In the genomic region with DNA sequence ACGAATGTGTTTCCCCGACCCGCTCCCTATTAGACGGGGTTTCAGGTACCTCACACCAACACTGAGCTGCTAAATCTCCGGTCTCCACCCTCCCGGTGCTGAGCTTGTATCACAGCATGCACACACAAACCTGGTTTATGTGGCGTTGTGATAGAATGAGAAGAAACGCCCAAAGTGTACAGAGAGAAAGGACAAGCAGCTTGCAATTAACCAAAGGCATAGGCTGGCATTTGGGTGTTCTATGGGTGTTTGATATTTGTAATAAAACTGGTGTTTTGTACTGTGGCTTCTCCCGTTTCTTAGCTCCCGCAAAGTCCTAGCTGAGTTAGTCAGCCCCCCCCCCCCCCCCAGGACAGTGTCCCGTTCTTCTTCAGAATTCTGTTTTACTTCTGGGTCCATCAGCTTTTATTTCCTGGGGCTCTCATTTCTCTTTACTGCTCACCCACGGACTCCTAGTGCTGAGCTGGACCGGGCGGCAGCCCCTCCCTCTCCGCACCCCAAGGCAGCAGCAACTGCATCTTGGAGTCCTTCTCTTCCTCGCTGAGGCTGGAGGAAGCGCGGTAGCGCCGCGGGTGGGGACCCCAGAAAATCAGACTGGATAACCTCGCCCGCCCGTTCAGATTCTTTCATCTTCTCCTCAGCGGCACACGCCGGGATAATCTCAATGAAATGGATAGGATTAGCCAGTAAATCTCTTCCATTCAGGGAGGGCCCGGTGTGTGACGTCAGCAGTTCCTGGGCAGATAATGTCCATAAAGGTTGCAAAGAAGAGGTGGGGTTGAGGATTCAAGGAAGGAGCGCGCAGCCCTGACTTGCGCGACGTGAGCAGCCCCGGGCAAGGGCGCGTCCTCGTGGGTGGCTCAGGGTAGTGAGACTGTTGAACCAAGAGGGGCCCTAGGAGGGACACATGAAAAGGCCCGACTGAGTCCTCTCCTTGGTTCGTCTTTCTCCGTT, we compare ENCODE assay signal across 8 mouse cellular contexts. TPM values are rescaled to one million over a fixed set of nuclear protein-coding genes. Genes with fewer than 3 reads are reported as not detected.
DNase-seq lines count a peak whose midpoint lies in the region; ATAC-seq and TF ChIP-seq lines count a peak whose summit lies in the region.

Gene Psmb8, plus strand, starts transcription at position 781 of the 954 bp plus-strand sequence.

- no peaks in the 10 kb centered on the region for H3K36me3 ChIP-seq in ES-Bruce4 (ENCODE audit: control insufficient read depth, insufficient read depth, low read length, poor library complexity, severe bottlenecking)
- H3K36me3 ChIP-seq in forebrain, embryonic 15.5 days: no peaks in the 10 kb centered on the region
- no peaks in the 10 kb centered on the region for H3K36me3 ChIP-seq in liver, embryonic 16.5 days (ENCODE audit: control insufficient read depth, insufficient read depth)
- no peaks in the 10 kb centered on the region for H3K36me3 ChIP-seq in neural tube, embryonic 12.5 days
- H3K36me3 ChIP-seq in stomach, postnatal 0 days (ENCODE audit: control insufficient read depth, insufficient read depth, low read length): no peaks in the 10 kb centered on the region

- H3K9me3 ChIP-seq in ES-Bruce4 (replicated peaks; ENCODE audit: control insufficient read depth, insufficient read depth, low read length, poor library complexity, severe bottlenecking): no peaks in the 10 kb centered on the region
- no peaks in the 10 kb centered on the region for H3K9me3 ChIP-seq in forebrain, embryonic 15.5 days
- H3K9me3 ChIP-seq in liver, embryonic 16.5 days (replicated peaks; ENCODE audit: control insufficient read depth, low read length): no peaks in the 10 kb centered on the region
- H3K9me3 ChIP-seq in neural tube, embryonic 12.5 days: no peaks in the 10 kb centered on the region
- H3K9me3 ChIP-seq in stomach, postnatal 0 days (ENCODE audit: control insufficient read depth, low read length): no peaks in the 10 kb centered on the region

- TF ChIP-seq CTCF in ES-Bruce4 (IDR thresholded peaks at IDR 0.05; ENCODE audit: low read depth, low read length): no peak
- peak; percentile 11; the same call in 1 of the 2 replicates for TF ChIP-seq CTCF in stomach, postnatal 0 days (IDR thresholded peaks at IDR 0.05; ENCODE audit: low read depth)

- peak within 1 kb of the TSS; percentile 52 for H3K4me3 ChIP-seq in ES-Bruce4 (ENCODE audit: low read depth, low read length)
- peak within 1 kb of the TSS; percentile 44 for H3K4me3 ChIP-seq in forebrain, embryonic 15.5 days
- peak within 1 kb of the TSS; percentile 63 for H3K4me3 ChIP-seq in liver, embryonic 16.5 days (ENCODE audit: low read depth, low read length)
- H3K4me3 ChIP-seq in neural tube, embryonic 12.5 days: peak within 1 kb of the TSS; percentile 27
- H3K4me3 ChIP-seq in stomach, postnatal 0 days (ENCODE audit: low read depth, low read length): peak within 1 kb of the TSS; percentile 50

- no peak within 1 kb of the TSS for H3K27ac ChIP-seq in ES-Bruce4 (ENCODE audit: insufficient read depth, low read length)
- H3K27ac ChIP-seq in forebrain, embryonic 15.5 days (replicated peaks): no peak within 1 kb of the TSS
- no peak within 1 kb of the TSS for H3K27ac ChIP-seq in liver, embryonic 16.5 days (ENCODE audit: low read length)
- no peak within 1 kb of the TSS for H3K27ac ChIP-seq in neural tube, embryonic 12.5 days
- H3K27ac ChIP-seq in stomach, postnatal 0 days (replicated peaks): 0 out of 2 replicates have a peak within 1 kb of the TSS, but pooled peaks have one; percentile 14

- no peak for TF ChIP-seq EP300 in ES-Bruce4 (IDR thresholded peaks at IDR 0.05; ENCODE audit: insufficient read depth, low read depth, low read length)
- TF ChIP-seq EP300 in stomach, postnatal 0 days (optimal IDR thresholded peaks at IDR 0.05): no peak

- WGBS in forebrain, embryonic 15.5 days: 5% methylated on average over 41 of the region's 41 CpGs
- 15% methylated on average over 41 of the region's 41 CpGs for WGBS in large intestine, adult 2 months
- WGBS in liver, embryonic 16.5 days (ENCODE audit: insufficient replicate concordance): 6% methylated on average over 41 of the region's 41 CpGs
- 5% methylated on average over 41 of the region's 41 CpGs for WGBS in neural tube, embryonic 12.5 days
- WGBS in stomach, postnatal 0 days: 8% methylated on average over 41 of the region's 41 CpGs

- peak within 1 kb of the TSS; percentile 32; the same call in 1 of the 2 replicates for H3K9ac ChIP-seq in ES-Bruce4 (ENCODE audit: low read depth, poor library complexity, severe bottlenecking)
- peak within 1 kb of the TSS; percentile 40 for H3K9ac ChIP-seq in forebrain, embryonic 15.5 days (replicated peaks)
- H3K9ac ChIP-seq in liver, embryonic 16.5 days (ENCODE audit: low read depth, low read length): peak within 1 kb of the TSS; percentile 34
- no peak within 1 kb of the TSS; the same call in 1 of the 2 replicates for H3K9ac ChIP-seq in neural tube, embryonic 12.5 days
- peak within 1 kb of the TSS; percentile 48 for H3K9ac ChIP-seq in stomach, postnatal 0 days (ENCODE audit: low read length)

- intact Hi-C loops in heart, postnatal 14 days (cut with DNase I): no loop called here

- peak within 1 kb of the TSS; percentile 71 for H3K4me2 ChIP-seq in forebrain, embryonic 15.5 days (replicated peaks)
- peak within 1 kb of the TSS; percentile 71 for H3K4me2 ChIP-seq in liver, embryonic 16.5 days (ENCODE audit: low read depth, low read length)
- peak within 1 kb of the TSS; percentile 57 for H3K4me2 ChIP-seq in neural tube, embryonic 12.5 days (replicated peaks)
- peak within 1 kb of the TSS; percentile 76 for H3K4me2 ChIP-seq in stomach, postnatal 0 days (replicated peaks; ENCODE audit: low read depth)

- TF ChIP-seq POLR2A in ES-Bruce4 (IDR thresholded peaks at IDR 0.05; ENCODE audit: insufficient read depth, low read length): no peak

- DNase-seq in cerebellum, adult 11-12 months: peak; percentile 69
- peak; percentile 89 to 93 for DNase-seq in heart, postnatal 14 days
- peak; percentile 88 for DNase-seq in large intestine, adult 2 months (ENCODE audit: low read depth, low spot score)
- DNase-seq in stomach, postnatal 0 days (ENCODE audit: low spot score): peak; percentile 94

- 0 out of 2 replicates have a peak, but pooled peaks cover 2% of the 10 kb centered on the region for H3K27me3 ChIP-seq in ES-Bruce4 (ENCODE audit: control insufficient read depth, insufficient read depth, low read length, poor library complexity, severe bottlenecking)
- H3K27me3 ChIP-seq in forebrain, embryonic 15.5 days: peaks cover 61% of the 10 kb centered on the region
- H3K27me3 ChIP-seq in liver, embryonic 16.5 days (ENCODE audit: control insufficient read depth, insufficient read depth, low read depth, low read length): peaks cover 24% of the 10 kb centered on the region
- peaks cover 80% of the 10 kb centered on the region for H3K27me3 ChIP-seq in neural tube, embryonic 12.5 days (replicated peaks)
- no peaks in the 10 kb centered on the region; the same call in 1 of the 2 replicates for H3K27me3 ChIP-seq in stomach, postnatal 0 days (ENCODE audit: control insufficient read depth, insufficient read depth, low read length)

- ATAC-seq in forebrain, embryonic 15.5 days (replicated peaks): peak; percentile 89
- ATAC-seq in liver, embryonic 16.5 days (ENCODE audit: low read depth): peak; percentile 62
- ATAC-seq in neural tube, embryonic 12.5 days (ENCODE audit: low FRiP score, low read depth): peak; percentile 81
- ATAC-seq in stomach, postnatal 0 days (ENCODE audit: low FRiP score, low TSS enrichment): peak; percentile 92

- H3K4me1 ChIP-seq in ES-Bruce4 (ENCODE audit: control insufficient read depth, insufficient read depth, low read length): no peaks in the 10 kb centered on the region
- H3K4me1 ChIP-seq in forebrain, embryonic 15.5 days: peaks cover 12% of the 10 kb centered on the region
- peaks cover 12% of the 10 kb centered on the region for H3K4me1 ChIP-seq in liver, embryonic 16.5 days (ENCODE audit: control insufficient read depth, low read depth, low read length)
- peaks cover 10% of the 10 kb centered on the region for H3K4me1 ChIP-seq in neural tube, embryonic 12.5 days
- no peaks in the 10 kb centered on the region for H3K4me1 ChIP-seq in stomach, postnatal 0 days (replicated peaks; ENCODE audit: control insufficient read depth, insufficient read depth)

RNA-seq across cellular contexts. Expression of gene Psmb8, which starts in this region (rescaled TPM):
- 20.5 and 27.6 TPM in 2 replicates for polyA plus RNA-seq in ES-Bruce4 (2011; ENCODE audit: insufficient read depth, insufficient read length, low read depth, missing spikeins)
- 2.3 and 2.6 TPM in 2 replicates for polyA plus RNA-seq in forebrain, embryonic 15.5 days (2015; fragmentation: Nextera tagmentation; extraction: Ambion mirVana)
- 10 to 100 TPM in 1 of 2 experiments, 1 to 10 TPM in 1; 8.9 to 13.0 TPM for total RNA-seq in heart, postnatal 14 days (2021)
- polyA plus RNA-seq in large intestine, adult 2 months (2012; rRNA removed): 391 and 440 TPM in 2 replicates
- 17.7 and 18.5 TPM in 2 replicates for polyA plus RNA-seq in liver, embryonic 16.5 days (2015; fragmentation: Nextera tagmentation; extraction: Ambion mirVana)
- polyA plus RNA-seq in neural tube, embryonic 12.5 days (2016; fragmentation: Nextera tagmentation; extraction: Ambion mirVana): 2.3 and 2.4 TPM in 2 replicates
- polyA plus RNA-seq in stomach, postnatal 0 days (2015; fragmentation: Nextera tagmentation; extraction: Ambion mirVana): 15.5 and 16.2 TPM in 2 replicates

Comparison
In these comparisons a context has a peak if more than half of its experiments do, and no peak if none do; other contexts are left out.
1. RNA of gene Psmb8 (polyA plus RNA-seq): 391 to 440 TPM in large intestine, adult 2 months; 20.5 to 27.6 TPM in ES-Bruce4, 17.7 to 18.5 TPM in liver, embryonic 16.5 days, 15.5 to 16.2 TPM in stomach, postnatal 0 days, 2.3 to 2.6 TPM in forebrain, embryonic 15.5 days and 2.3 to 2.4 TPM in neural tube, embryonic 12.5 days; every median in the first group is over 10 times any median in the second.
2. Peak in every context shown above with its lines, with median percentiles within 50 percentile points of each other: H3K4me3 ChIP-seq, DNase-seq, ATAC-seq and H3K4me2 ChIP-seq.